Mouse (Mus musculus) embryonic facial prominence, embryonic 14.5 days (tissue): ENCODE data around the gene Gm7534. TPM values are rescaled to one million over a fixed set of nuclear protein-coding genes. Genes with fewer than 3 reads are reported as not detected.
A peak's percentile ranks its signal among the peaks of the same experiment; 100 is the strongest.

Experiments used
- ATAC-seq: fragments of 200-750 bp; cut with Nextera tagmentation; 2 replicates; pipeline ENCODE4 v1.8.0; 2017; ENCODE audit warnings: low read depth, moderate number of reproducible peaks, moderate TSS enrichment
- DNase-seq: peaks from one replicate; pipeline ENCODE4 v3.0.0-alpha.2; 2015; ENCODE audit warnings: low spot score
- H3K27ac ChIP-seq: fragments of 300-500 bp; sonication (generic); replicated peaks from 2 replicates; pipeline ENCODE4 v1.5.1; 2014; ENCODE audit warnings: low read depth, mild to moderate bottlenecking, low read length, moderate library complexity
- H3K27me3 ChIP-seq: fragments of 300-500 bp; sonication (generic); replicated peaks from 2 replicates; pipeline ENCODE4 v1.6.1; 2014; ENCODE audit warnings: low read length; ENCODE audit not compliant: control insufficient read depth, insufficient read depth
- H3K36me3 ChIP-seq: fragments of 300-500 bp; sonication (generic); 2 replicates; pipeline ENCODE4 v1.6.1; 2014; ENCODE audit warnings: low read length, mixed read lengths; ENCODE audit not compliant: control insufficient read depth, insufficient read depth
- H3K4me1 ChIP-seq: fragments of 300-500 bp; sonication (generic); 2 replicates; pipeline ENCODE4 v1.6.1; 2014; ENCODE audit warnings: antibody characterized with exemption, low read length; ENCODE audit not compliant: control insufficient read depth, insufficient read depth
- H3K4me2 ChIP-seq: fragments of 300-500 bp; sonication (generic); 2 replicates; pipeline ENCODE4 v1.6.1; 2014; ENCODE audit warnings: low read depth, mild to moderate bottlenecking, low read length, moderate library complexity, mixed read lengths
- H3K4me3 ChIP-seq: fragments of 300-500 bp; sonication (generic); 2 replicates; pipeline ENCODE4 v1.5.1; 2014; ENCODE audit warnings: low read depth, mild to moderate bottlenecking, low read length
- H3K9ac ChIP-seq: fragments of 300-500 bp; sonication (generic); 2 replicates; pipeline ENCODE4 v1.6.1; 2014; ENCODE audit warnings: low read depth, mild to moderate bottlenecking, low read length, moderate library complexity, mixed read lengths
- H3K9me3 ChIP-seq: fragments of 300-500 bp; sonication (generic); 2 replicates; pipeline ENCODE4 v1.6.1; 2016; ENCODE audit warnings: low read length; ENCODE audit not compliant: control insufficient read depth
- WGBS: fragments of 180-500 bp; shearing (Covaris S2); extraction: QIAGEN DNeasy Blood & Tissue Kit; methylation state at CpG from one replicate; pipeline ENCODE4 v1.1.7; 2014; 5-methylcytosine and 5-hydroxymethylcytosine counted together
- polyA plus RNA-seq: library from polyadenylated mRNA; unstranded; fragments of >200 nt; fragmentation: Nextera tagmentation; extraction: Ambion mirVana; gene quantifications from 2 replicates; pipeline ENCODE4 v1.2.1, GENCODE M21; 2014

Gm7534 gene
- polyA plus RNA-seq: 0.35 TPM in 1 of 2 replicates, not detected in the other

DNA sequence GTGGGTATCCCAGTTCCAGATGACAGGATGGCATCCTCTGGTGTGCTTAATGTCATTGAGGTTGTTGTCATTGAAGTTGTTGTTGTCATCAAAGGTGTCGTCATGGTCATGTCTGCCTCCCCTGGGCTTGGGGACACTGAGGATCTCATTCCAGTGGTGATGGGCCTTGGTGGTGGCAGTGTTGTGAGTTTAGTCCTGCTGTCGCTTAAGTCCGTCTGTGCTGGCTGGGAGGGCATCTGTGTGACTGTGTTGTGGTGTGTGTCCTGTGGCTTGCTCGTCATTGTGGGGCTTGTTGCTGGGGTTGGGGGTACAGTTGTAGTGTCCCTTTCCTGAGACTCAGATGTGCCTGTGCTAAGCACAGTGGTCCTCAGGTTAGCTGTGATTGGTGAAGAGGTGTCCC is at the start of gene Gm7534:
Gene Gm7534 (minus strand): TSS at position 101 of the 400 bp plus-strand sequence.
- WGBS: 91% methylated on average over 4 of the region's 4 CpGs
- H3K4me1 ChIP-seq: no peaks in the 10 kb centered on the region
- no peak for ATAC-seq

DNA sequence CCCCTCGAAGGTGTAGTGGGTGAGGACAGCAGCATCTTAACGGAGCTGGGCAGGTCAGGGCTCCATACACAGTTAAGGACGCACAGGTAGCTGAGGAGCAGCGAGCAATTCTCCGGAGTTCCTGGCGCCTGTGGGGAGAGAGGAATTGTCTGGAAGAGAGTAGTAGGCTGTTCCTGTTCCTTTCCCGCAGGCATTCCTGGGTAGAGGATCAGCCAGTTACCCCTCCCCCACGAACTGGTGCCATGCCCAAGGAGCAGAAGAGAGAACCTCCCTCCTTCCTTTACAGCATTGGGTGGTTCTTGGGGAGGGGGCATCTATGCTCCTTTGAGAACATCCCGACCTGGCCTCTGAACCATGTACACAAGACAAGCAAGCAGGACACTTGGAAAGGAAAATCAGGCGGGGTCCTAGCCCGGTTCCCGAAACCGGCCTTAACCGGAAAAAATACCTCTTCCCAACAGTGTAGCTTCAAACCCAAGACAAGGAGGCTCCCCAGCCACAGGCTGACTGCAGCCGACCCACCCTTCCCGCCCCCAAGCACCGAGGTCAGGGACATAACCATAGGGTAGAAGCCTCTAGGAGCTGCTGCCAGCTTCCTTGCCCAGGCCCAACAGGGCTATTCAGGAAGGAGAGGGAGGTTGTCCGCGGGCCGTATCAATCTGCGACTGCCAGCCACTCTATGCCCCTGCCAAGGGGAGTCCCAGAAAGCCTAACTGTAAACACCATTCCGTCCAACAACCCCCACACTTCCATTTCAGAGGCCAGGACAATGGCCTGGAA is 49.5 kb upstream of the Gm7534 start:
- H3K27me3 ChIP-seq: peaks cover 82% of the 10 kb centered on the region
- WGBS: 9% methylated on average over 20 of the region's 22 CpGs

More for the DNA sequence above, at the start of gene Gm7534:
- Histone ChIP-seq H3K4me2 (no peak within 1 kb of the TSS), H3K27me3 (no peaks in the 10 kb centered on the region), H3K36me3 (no peaks in the 10 kb centered on the region), H3K27ac (no peak within 1 kb of the TSS), H3K9ac (no peak within 1 kb of the TSS), H3K9me3 (no peaks in the 10 kb centered on the region), H3K4me3 (no peak within 1 kb of the TSS)
- no peak for DNase-seq

DNA sequence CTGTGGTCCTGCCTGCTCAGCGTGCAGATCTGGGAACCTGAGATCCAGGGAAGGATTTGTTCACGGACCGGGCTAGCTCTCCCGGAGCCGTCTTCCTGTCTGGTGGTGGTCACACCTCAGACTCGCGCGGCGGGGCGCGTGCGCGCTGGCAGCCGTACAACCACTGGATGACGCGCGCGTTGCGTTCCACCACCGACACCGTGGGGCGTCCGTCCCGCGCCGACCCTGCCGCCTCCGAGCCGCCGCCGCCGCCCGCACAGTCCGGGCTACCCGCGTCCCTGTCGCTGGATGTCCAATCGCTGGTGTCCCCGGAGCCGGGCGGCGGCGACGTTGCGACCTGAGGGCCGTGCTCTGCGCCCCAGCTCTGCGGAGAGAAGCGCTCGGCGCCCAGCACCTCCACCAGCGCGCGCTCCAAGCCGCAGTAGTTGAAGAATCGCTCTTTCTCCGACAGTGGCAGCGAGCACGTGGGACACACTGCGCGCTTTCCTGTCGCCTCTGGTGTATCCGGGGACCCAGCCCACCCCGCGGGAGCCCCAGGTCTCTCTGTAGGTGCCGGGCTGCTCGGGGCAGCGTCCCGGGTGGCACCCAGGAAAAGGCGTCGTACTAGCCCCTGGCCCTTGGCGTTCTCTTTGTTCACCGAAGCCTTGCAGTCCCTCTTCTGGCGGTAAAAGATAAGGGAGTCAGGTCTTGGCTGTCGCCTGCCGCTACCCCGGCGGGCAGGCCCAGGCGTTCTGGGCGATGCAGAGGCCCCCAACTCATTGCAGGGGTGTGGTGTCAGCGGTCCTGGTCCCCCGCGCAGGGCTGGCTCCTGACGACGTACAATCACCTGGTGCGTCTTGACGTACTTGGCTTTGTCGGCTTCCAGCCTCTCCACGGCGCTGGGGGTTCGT is 48.7 kb upstream of the Gm7534 start:
- WGBS: 1% methylated on average over 58 of the region's 91 CpGs
- Histone ChIP-seq H3K9me3 (no peaks in the 10 kb centered on the region), H3K4me2 (peak overlapping the region; percentile 93), H3K27ac (no peak overlapping the region), H3K4me1 (peaks cover 33% of the 10 kb centered on the region), H3K36me3 (no peaks in the 10 kb centered on the region), H3K9ac (peak overlapping the region; percentile 65), H3K4me3 (peak overlapping the region; percentile 54), H3K27me3 (peaks cover 89% of the 10 kb centered on the region)
- DNase-seq (no peak), ATAC-seq (0 out of 2 replicates have a peak, but pooled peaks have one; percentile 11)

More for the DNA sequence above, 49.5 kb upstream of the Gm7534 start:
- Histone ChIP-seq H3K36me3 (no peaks in the 10 kb centered on the region), H3K4me1 (peaks cover 33% of the 10 kb centered on the region), H3K27ac (no peak overlapping the region), H3K4me2 (peak overlapping the region; percentile 93), H3K9ac (0 out of 2 replicates have a peak overlapping the region, but pooled peaks have one; percentile 65), H3K4me3 (peak overlapping the region; percentile 54), H3K9me3 (no peaks in the 10 kb centered on the region)
- ATAC-seq: no peak
- no peak for DNase-seq

DNA sequence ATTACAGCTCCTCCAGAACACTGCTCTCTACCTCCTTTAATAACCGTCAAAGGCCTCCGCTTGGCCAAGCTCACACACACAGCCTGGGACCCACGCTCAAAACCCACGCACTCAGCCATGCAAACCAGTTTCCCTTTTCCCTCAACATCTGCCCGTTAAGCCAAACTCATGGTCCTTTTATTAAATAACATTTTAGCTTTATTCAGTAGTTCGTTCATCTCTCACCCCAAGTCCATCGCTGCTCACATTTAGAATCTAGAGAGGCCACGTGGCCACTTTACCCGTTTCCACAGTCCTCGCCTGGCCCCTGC is 48.1 kb upstream of the Gm7534 start:
- H3K4me2 ChIP-seq: peak overlapping the region; percentile 93
- peak overlapping the region; percentile 54 for H3K4me3 ChIP-seq
- ATAC-seq (no peak), DNase-seq (no peak)
- WGBS: 10% methylated on average over 10 of the region's 10 CpGs
- H3K4me1 ChIP-seq: peaks cover 34% of the 10 kb centered on the region
- no peak overlapping the region for H3K27ac ChIP-seq
- H3K9ac ChIP-seq: peak overlapping the region; percentile 65; the same call in 1 of the 2 replicates
- H3K36me3 ChIP-seq: no peaks in the 10 kb centered on the region
- no peaks in the 10 kb centered on the region for H3K9me3 ChIP-seq
- peaks cover 91% of the 10 kb centered on the region for H3K27me3 ChIP-seq

DNA sequence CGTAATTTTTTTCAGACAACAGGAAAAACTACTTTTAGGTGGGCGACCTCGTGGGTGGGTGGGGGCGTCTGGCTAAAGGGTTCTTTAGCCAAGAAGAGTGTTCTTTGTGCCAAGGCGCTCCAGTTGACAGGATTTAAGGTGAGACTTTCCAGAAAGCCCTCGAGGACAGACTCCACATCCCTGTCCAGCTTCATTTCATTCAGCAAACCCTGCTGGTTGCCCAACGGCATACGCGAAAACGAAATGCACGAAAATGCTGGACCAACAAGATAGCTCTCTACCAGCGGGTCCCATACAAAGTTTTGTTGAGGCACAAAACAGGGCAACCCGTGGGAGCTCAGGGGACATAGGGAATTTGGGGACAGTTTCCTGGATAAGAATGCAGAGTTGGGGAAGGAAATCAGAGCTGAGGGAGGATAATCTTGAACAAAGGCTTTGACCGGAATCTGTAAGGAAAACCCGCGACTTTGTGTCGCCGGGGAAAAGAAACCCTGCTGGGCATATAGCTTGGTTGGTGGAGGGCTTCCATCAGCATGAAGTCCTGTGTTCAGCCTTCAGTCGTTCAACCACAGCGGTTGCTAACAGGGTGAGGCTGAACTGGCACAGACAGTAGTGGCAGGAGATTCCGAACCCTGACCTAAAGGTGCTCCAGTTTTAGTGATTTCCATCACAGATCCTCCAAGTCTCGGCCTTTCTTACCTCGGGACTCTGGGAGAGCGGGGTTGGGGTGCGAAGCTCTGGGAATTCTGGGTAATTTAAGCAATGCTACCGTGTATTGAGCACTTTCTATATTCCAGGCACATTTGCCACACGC is 47.5 kb upstream of the Gm7534 start:
- WGBS: 6% methylated on average over 26 of the region's 27 CpGs
- peak overlapping the region; percentile 52; the same call in 1 of the 2 replicates for H3K9ac ChIP-seq
- peaks cover 86% of the 10 kb centered on the region for H3K27me3 ChIP-seq

DNA sequence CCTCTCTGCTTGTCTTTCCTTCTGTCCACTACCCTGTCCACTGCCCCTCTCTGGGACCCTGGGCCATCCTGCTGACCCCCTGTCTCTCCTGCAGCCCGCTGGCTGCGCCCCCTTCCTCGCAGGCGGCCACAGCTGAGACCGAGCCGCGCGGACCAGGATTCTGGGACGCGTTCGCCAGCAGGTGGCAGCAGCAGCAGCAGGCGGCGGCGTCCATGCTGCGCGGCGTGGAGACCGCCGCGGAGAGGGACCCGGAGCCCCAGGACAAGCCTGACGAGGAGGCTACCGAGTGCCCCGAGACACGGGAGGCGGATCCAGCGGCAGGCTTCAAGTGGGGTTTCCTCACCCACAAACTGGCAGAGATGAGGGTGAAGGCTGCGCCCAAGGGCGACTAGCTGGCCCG is 46.8 kb upstream of the Gm7534 start:
- Histone ChIP-seq H3K4me1 (peaks cover 40% of the 10 kb centered on the region), H3K9me3 (no peaks in the 10 kb centered on the region), H3K27me3 (peaks cover 80% of the 10 kb centered on the region), H3K36me3 (no peaks in the 10 kb centered on the region), H3K27ac (no peak overlapping the region), H3K4me2 (peak overlapping the region; percentile 93), H3K4me3 (peak overlapping the region; percentile 54), H3K9ac (peak overlapping the region; percentile 52)
- ATAC-seq (peak; percentile 70), DNase-seq (peak; percentile 71)
- WGBS: 1% methylated on average over 21 of the region's 30 CpGs

More for the DNA sequence above, 47.5 kb upstream of the Gm7534 start:
- peak overlapping the region; percentile 54 for H3K4me3 ChIP-seq
- no peaks in the 10 kb centered on the region for H3K9me3 ChIP-seq
- no peaks in the 10 kb centered on the region for H3K36me3 ChIP-seq
- no peak for ATAC-seq
- no peak for DNase-seq
- H3K27ac ChIP-seq: no peak overlapping the region
- peaks cover 37% of the 10 kb centered on the region for H3K4me1 ChIP-seq
- H3K4me2 ChIP-seq: peak overlapping the region; percentile 93

DNA sequence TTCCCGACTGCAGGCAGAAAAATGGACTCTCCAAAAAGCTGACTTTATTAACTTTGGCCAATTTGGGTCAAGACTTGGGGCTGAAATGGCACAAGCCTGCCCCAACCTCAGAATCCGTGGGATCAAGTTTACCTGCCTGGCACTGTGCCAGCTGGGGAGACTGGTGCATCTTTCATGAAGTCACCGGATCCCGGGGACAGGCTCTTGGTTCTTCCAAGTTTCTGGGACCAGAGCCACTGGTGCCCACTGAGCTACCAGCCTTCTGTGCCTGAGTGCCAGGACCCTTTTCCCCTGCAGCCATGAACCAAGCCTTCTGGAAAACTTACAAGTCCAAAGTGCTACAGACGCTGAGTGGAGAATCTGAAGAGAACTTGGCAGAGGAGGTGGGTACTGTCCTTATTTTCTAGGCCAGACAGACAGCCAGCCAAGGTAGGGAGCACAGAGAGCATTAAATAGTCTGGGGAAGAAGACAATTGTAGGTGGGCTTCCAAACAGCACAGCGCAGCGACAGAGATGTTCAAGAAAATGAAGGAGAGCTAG is 44.0 kb upstream of the Gm7534 start, which contains the start of gene Gm30191:
Gene Gm30191 (plus strand): TSS at position 217 of the 540 bp plus-strand sequence.
- Histone ChIP-seq H3K9me3 (no peaks in the 10 kb centered on the region), H3K27ac (no peak within 1 kb of the TSS), H3K27me3 (peaks cover 52% of the 10 kb centered on the region), H3K9ac (peak within 1 kb of the TSS; percentile 54), H3K4me1 (peaks cover 32% of the 10 kb centered on the region), H3K4me3 (peak within 1 kb of the TSS; percentile 84), H3K36me3 (no peaks in the 10 kb centered on the region), H3K4me2 (peak within 1 kb of the TSS; percentile 94)
- WGBS: 71% methylated on average over 7 of the region's 7 CpGs
- ATAC-seq: no peak
- DNase-seq: no peak

DNA sequence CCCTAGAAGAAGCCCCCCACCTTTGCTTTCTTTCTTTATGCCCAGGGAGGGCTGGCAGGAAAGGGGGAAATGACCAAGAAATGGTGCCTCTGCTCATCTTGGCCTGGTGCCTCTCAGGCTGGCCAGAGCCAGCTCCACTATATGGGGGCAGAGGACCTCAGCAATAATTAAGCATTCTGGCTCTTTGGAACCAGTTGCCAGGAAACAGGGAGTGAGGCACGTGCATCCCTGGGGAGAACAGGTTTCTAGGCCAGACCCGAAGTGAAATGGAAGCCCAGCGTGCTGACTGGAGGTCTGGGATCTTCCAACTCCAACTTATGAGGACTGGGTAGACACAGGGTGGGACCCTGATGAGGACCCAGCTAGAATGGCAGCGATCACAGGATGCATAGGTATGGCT is 43.5 kb upstream of the Gm7534 start:
- WGBS: 29% methylated on average over 4 of the region's 4 CpGs
- Histone ChIP-seq H3K9me3 (no peaks in the 10 kb centered on the region), H3K4me1 (peaks cover 28% of the 10 kb centered on the region), H3K36me3 (no peaks in the 10 kb centered on the region), H3K27ac (no peak overlapping the region), H3K4me3 (no peak overlapping the region), H3K4me2 (no peak overlapping the region), H3K27me3 (peaks cover 47% of the 10 kb centered on the region), H3K9ac (no peak overlapping the region)
- DNase-seq: no peak
- ATAC-seq: no peak
